Mouse (Mus musculus): Measurements from ENCODE around the gene Smpdl3b.
"Not testable (repeated sequence)": the region's sequence is repeated elsewhere in the genome, so short reads cannot be mapped to it uniquely, and the experiment has no call there.

Gene Smpdl3b

GRCm38 (mm10) chr4:132780288-132780687 lies 23.2 kb upstream of the Smpdl3b start:
- in situ Hi-C loops (cut with MboI, MseI): no loop called here

GRCm38 (mm10) chr4:132778562-132779201 lies 21.6 kb upstream of the Smpdl3b start:
- in situ Hi-C loops (cut with MboI, MseI): loop anchor here (5.0 kb wide), 1 partner anchor 49 kb away; no protein-coding TSS in a partner anchor

DNA sequence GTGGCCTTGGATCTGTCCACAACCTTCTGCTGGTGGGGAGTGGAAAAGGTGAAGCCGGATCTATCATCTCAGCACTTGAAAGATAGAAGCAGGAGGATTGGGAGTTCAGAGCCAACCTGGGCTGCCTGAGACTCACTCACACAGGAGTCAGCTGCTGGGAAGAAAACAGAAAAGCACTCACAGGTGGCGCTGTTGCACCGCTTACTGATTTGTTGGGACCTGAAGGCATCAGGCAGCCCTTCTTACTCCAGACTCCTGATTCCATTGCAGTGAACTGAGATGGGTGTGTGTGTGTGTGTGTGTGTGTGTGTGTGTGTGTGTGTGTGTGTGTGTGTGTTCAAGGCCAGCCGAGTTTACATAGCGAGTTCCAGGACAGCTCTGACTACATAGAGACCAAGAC lies 19.7 kb upstream of the Smpdl3b start:
- in situ Hi-C loops (cut with MboI, MseI): loop anchor here (5.0 kb wide), 1 partner anchor 51 kb away; no protein-coding TSS in a partner anchor

DNA sequence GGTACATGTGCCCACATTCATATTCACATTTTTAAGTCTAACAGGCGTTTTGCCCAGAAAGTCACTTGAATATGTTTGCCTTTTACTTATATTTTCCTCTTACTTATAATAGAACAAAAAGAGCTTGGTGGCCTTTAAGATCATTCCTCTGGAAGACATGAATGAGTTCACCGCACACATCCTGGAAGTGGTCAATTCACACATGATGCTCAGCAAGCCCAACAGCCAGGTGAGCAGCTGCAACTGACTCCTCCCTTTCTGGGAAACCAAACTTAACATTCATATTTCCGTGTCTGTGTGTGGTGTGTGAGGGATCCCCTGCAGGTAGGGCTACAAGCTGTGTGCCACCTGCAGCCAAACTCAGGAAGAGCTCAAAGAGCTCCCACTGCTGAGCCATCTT lies 17.9 kb upstream of the Smpdl3b start:
- in situ Hi-C loops (cut with MboI, MseI): loop anchor here (5.0 kb wide), 1 partner anchor 52 kb away; no protein-coding TSS in a partner anchor

- in situ Hi-C loops (cut with MboI, MseI): no loop called here
These were observed 14.7 kb upstream of the Smpdl3b start for GRCm38 (mm10) chr4:132771776-132772175.

GRCm38 (mm10) chr4:132767914-132768876 lies 11.1 kb upstream of the Smpdl3b start, which contains the start of gene Rpa2:
Gene Rpa2, plus strand, starts transcription at chr4:132768332.
- in situ Hi-C loops (cut with MboI, MseI): no loop called here

- in situ Hi-C loops (cut with MboI, MseI): not testable (repeated sequence)
These were observed 6.1 kb upstream of the Smpdl3b start for GRCm38 (mm10) chr4:132763125-132763524.

DNA sequence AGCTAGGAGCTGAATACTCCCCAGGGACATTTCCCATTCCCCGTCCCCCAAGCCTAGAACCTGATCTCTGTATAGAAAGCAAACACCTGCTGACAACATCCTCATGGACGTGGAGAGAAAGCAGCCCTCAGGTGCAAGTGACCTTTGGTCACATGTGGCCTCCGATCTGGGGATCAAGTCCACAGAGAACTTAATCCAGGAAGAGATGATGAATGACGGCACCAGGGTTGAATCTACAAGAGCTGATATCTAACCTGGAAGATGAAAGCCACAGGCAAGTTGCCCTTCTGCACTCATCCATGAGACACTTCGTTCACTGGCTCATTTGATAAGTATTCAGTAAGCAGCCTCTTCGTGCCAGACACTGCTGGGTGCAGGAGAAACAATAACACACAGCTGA lies 5.5 kb upstream of the Smpdl3b start:
- in situ Hi-C loops (cut with MboI, MseI): no loop called here

GRCm38 (mm10) chr4:132760296-132760695 lies 3.2 kb upstream of the Smpdl3b start:
- in situ Hi-C loops (cut with MboI, MseI): no loop called here

- in situ Hi-C loops (cut with MboI, MseI): no loop called here
These were observed 740 bp upstream of the Smpdl3b start for GRCm38 (mm10) chr4:132757633-132758351.

DNA sequence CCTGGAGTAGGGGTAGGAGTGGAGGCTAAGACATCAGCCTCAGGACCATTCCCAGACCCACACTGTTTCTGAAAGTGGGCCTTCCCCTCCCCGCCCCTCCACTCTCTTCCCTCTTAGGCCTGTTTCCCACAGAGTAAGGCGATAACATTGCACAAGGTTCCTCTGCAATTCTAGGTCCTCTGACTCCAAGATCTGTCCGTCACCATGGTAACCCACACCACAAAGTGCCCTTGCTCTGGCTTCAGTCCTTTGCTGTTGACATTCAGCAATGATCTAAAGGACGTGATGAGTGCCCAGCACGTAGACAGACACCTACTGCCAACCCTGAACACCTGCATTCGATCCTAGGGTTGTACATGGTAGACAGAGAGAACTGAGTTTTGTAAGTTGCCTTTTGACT lies 4.1 kb downstream of the Smpdl3b start:
- in situ Hi-C loops (cut with MboI, MseI): no loop called here

DNA sequence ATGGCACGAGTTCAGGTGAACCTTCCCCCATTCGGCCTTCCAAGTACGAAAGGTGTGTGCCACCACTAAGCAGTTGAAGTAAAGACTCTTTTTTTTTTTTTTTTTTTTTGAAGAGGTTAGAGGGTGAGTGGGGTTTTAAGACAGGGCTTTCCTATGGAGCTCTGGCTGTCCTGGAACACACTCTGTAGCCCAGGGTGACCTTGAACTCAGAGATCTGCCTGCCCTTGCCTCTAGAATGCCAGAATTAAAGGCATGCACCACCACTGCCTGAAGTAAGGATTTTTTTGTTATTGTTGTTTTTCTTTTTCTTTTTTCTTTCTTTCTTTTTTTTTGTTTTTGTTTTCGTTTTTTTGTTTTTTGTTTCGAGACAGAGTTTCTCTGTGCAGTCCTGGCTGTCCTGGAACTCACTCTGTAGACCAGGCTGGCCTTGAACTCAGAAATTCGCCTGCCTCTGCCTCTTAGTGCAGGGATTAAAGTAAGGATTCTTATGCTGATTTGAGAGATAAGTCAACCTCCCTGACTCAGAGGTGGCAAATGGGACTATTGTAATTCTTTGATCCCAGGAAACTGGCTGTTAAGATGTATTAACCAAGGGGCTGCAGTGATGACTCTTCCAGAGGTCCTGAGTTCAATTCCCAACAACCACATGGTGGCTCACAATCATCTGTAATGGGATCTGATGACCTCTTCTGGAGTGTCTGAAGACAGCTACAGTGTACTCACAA lies 7.6 kb downstream of the Smpdl3b start:
- in situ Hi-C loops (cut with MboI, MseI): no loop called here

DNA sequence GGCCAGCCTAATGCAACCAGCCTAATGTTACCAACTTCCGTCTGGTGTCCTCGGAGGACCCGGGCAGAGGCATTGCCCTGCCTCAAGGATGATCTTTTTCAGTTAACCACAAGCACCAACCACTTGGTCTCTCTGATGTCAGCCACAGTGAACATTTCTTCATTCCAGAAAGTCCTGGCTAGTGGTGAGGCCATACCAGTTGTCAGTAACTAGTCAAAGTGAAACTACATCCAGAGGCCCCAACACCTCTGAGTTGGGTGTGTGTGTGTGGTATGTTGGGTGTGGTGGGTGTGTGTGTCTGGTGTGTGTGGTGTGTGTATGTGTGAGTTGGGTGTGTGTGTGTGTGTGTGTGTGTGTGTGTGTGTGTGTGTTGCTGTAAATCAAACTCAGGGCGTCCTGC lies 8.3 kb downstream of the Smpdl3b start:
- in situ Hi-C loops (cut with MboI, MseI): no loop called here

DNA sequence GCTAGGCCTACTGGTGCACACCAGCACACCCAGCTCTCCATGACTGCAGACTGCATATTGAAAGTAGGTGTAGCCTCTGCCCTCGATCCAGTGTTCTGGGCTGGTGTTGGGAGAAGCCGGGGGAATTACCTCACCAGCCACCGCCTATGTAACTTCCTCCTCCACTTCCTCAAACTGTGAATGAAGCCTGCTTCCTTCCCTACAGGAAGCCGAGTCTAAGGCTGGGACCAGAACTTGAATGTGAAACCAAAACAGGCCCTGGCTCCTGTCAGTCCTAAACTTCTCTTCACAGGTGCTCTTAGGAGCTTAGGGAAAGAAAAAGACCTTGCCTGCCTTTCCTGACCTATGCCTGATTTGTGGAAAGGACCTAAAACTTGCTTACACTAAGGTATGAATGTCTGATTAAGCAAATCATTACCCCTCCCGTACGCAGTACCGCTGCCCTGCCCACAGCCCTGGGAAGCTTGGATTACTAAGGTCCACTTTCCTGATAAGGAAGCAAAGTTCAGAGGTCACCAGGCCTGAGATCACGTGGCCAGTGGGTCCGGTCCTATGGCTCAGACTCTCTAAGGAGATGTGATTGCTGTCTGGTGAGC lies 9.3 kb downstream of the Smpdl3b start:
- in situ Hi-C loops (cut with MboI, MseI): no loop called here

DNA sequence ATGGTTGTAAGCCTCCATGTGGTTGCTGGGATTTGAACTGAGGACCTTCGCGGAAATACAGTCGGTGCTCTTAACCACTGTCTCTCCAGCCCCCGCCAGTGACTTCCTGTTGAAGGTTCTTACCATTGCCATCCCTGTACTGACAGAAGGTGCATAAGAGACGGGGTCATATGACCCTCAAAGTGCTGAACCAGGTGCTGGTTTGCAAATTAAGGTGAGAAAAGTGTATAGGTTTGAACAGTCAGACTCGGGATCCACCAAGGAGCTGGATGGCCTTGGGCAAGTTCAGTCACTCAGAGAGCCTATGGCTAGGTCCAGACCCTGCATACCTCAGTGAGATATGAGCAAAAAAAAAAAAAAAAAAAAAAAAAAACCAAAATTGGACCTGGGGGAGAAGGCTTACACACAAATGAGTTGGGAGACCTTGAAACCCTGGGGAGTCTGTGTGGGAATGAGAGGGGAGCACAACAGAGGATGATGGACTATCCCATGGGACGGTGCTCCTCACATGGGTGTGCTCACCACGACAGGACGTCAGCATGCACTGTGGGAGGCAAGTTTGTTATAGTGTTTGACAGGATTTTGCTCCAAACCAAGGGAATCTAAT lies 10.0 kb downstream of the Smpdl3b start:
- in situ Hi-C loops (cut with MboI, MseI): no loop called here

- in situ Hi-C loops (cut with MboI, MseI): no loop called here
These were observed 12.8 kb downstream of the Smpdl3b start for GRCm38 (mm10) chr4:132743992-132744911.

GRCm38 (mm10) chr4:132741491-132741890 lies 15.6 kb downstream of the Smpdl3b start:
- in situ Hi-C loops (cut with MboI, MseI): no loop called here

DNA sequence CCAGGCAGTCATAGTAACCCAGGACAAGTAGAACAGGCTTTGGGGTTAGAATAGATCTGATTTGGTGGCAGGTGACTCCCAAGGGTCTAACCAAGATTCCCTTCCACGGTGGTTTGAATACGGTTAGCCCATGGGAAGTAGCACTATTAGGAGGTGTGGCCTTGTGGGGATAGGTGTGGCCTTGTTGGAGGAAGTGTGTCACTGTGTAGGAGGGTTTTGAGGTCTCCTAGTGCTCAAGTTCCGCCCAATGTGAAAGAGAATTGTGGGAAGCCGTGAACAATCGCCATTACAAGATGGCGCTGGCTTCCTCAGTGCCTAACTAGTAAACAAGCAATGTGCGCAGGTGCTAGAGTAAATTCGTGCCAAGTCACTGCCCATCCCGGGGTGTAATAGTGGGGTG lies 19.9 kb downstream of the Smpdl3b start:
- in situ Hi-C loops (cut with MboI, MseI): not testable (repeated sequence)

- in situ Hi-C loops (cut with MboI, MseI): no loop called here
These were observed 21.2 kb downstream of the Smpdl3b start for GRCm38 (mm10) chr4:132735894-132736293.

Measured in T-helper 2 cell (primary cell).